Mouse (Mus musculus): ENCODE results near the gene Nr5a1. TPM values are rescaled to one million over a fixed set of nuclear protein-coding genes. Genes with fewer than 3 reads are reported as not detected.

Gene Nr5a1
- polyA plus RNA-seq, 1 experiment = not detected

DNA sequence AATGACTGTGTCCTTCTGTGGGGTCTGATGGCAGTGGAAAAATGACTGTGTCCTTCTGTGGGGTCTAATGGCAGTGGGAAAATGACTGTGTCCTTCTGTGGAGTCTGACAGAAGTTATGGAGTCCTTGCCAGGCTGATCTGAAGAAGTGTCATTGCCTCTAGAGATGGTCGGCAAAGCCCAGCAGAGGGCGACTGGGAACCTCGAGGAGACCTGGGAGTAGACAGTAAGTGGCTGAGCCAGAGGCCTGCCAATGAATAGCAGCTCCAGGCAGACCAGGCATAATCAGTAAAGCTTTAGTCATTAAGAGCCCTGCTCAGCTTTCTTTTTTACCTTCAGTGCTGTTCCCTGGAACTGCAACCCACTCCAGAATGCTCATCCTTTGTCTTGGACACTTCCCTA is 68.4 kb downstream of the Nr5a1 start:
- TF ChIP-seq CTCF (IDR thresholded peaks at IDR 0.05; ENCODE audit: borderline replicate concordance, insufficient read depth, low read depth, low read length) = peak; percentile 53
- no peak for TF ChIP-seq POLR2A (IDR thresholded peaks at IDR 0.05; ENCODE audit: borderline replicate concordance, insufficient read depth, low read length)
- Histone ChIP-seq H3K27me3 (ENCODE audit: control insufficient read depth, insufficient read depth, low read length) (no peaks in the 10 kb centered on the region), H3K4me3 (replicated peaks; ENCODE audit: insufficient read depth, low read depth, low read length) (no peak overlapping the region), H3K4me1 (ENCODE audit: control insufficient read depth, insufficient read depth, low read length) (peaks cover 9% of the 10 kb centered on the region; the same call in 1 of the 2 replicates), H3K27ac (ENCODE audit: insufficient read depth, low read length) (no peak overlapping the region)
- WGBS = 3% methylated on average over 3 of the region's 3 CpGs
- DNase-seq = peak; percentile 59 to 65

GRCm38 (mm10) chr2:38643625-38644427 is 70.5 kb downstream of the Nr5a1 start, which contains the start of gene Psmb7:
Psmb7 (minus strand) TSS chr2:38644087.
- TF ChIP-seq CTCF (IDR thresholded peaks at IDR 0.05; ENCODE audit: borderline replicate concordance, insufficient read depth, low read depth, low read length) (no peak), POLR2A (IDR thresholded peaks at IDR 0.05; ENCODE audit: borderline replicate concordance, insufficient read depth, low read length) (0 out of 2 replicates have a peak, but pooled peaks have one; percentile 47)
- peak within 1 kb of the TSS; percentile 47 for H3K27ac ChIP-seq (ENCODE audit: insufficient read depth, low read length)
- no peaks in the 10 kb centered on the region for H3K27me3 ChIP-seq (ENCODE audit: control insufficient read depth, insufficient read depth, low read length)
- H3K4me3 ChIP-seq (replicated peaks; ENCODE audit: insufficient read depth, low read depth, low read length) = peak within 1 kb of the TSS; percentile 75
- H3K4me1 ChIP-seq (ENCODE audit: control insufficient read depth, insufficient read depth, low read length) = peaks cover 9% of the 10 kb centered on the region; the same call in 1 of the 2 replicates
- WGBS = 3% methylated on average over 52 of the region's 52 CpGs
- peak; percentile 86 to 87 for DNase-seq

Other genes with a start within 250 kb of the Nr5a1 start
- gene Nek6, start 202.9 kb downstream of the Nr5a1 start, polyA plus RNA-seq (2012; rRNA removed) = 26.8 and 28.0 TPM in 2 replicates
- gene Psmb7, start 70.5 kb downstream of the Nr5a1 start, polyA plus RNA-seq (2012; rRNA removed) = 294 and 310 TPM in 2 replicates
- gene Nr6a1, start 213.1 kb upstream of the Nr5a1 start, polyA plus RNA-seq (2012; rRNA removed) = 5.2 and 6.7 TPM in 2 replicates
- 0.95 and 1.3 TPM in 2 replicates for gene Olfml2a, start 217.4 kb upstream of the Nr5a1 start, polyA plus RNA-seq (2012; rRNA removed)

Data from cerebellum, adult 2 months (tissue).